Mouse (Mus musculus) heart, postnatal 14 days (tissue): ENCODE data around the gene Gm765. TPM values are rescaled to one million over a fixed set of nuclear protein-coding genes. Genes with fewer than 3 reads are reported as not detected.

Source experiments
- DNase-seq, 2 experiments: peaks; one replicate each; pipeline ENCODE4 v3.0.0; 2021 to 2022
- intact Hi-C: fragments of 180-260 bp; cut with DNase I; formaldehyde crosslinking; loops from one replicate; pipeline ENCODE4 v1.15.1; 2025
- total RNA-seq, 2 experiments: library from RNA; stranded (reverse); gene quantifications; 2 replicates each; pipeline ENCODE4 v1.2.3; 2021

Gm765 gene
- total RNA-seq, 2 experiments from 2014 or later: not detected

DNA sequence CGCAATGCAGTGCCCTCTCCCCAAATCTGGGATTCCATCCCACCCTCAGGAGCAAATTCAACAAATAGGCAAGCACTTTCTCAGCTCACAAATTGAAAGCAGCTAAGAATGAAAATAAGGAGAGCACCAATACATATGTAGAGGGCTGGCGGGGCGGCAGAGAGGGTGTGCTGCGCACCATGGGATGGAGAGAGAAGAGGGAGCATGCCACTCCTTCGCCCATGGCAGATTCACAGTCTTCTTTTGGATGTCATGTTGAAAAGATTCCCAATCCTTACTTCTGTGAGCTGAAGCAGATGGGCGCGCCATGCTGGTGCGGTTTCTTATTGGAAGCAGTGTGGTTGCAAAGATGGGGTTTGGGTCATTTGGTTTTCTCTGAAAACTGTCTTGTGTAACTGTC is 118.6 kb downstream of the Gm765 start:
- intact Hi-C loops: no loop called here
- DNase-seq: no peak

DNA sequence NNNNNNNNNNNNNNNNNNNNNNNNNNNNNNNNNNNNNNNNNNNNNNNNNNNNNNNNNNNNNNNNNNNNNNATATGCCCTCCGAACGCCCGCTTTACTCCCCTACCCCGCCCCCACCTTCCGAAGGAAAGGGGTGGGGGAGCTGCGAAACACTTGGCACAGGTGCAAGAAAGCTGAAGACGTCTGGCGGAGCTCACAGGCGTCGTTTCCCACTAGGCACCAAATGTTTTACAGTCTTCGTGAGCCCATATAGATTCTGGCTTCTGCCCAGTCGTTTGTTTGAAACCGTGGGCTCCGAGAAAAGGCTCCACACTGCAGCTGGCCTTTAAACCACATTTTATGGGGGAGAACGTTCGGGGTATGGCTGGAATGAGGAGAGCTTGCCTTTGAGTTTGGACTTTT is 120.6 kb downstream of the Gm765 start:
- intact Hi-C loops: no loop called here
- no peak for DNase-seq

DNA sequence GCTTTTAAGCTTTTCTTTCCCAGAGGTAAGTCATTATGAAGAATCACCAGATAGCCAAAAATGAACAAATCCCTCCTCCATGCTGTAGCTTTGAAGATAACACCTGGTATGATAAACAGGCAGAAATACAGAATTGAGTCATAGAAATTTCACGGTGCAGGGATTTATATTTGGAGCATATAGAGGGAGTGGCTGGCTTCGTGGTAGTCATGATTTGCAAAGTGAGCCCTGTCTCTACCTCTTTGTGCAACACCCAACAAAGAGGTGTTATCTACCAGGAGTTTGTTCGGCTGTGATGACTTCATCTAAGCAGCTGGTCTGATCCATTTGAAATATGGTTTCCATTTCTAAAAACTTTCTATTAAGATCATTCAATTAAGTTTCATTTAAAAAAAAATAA is 130.3 kb downstream of the Gm765 start:
- DNase-seq: no peak
- intact Hi-C loops: no loop called here

DNA sequence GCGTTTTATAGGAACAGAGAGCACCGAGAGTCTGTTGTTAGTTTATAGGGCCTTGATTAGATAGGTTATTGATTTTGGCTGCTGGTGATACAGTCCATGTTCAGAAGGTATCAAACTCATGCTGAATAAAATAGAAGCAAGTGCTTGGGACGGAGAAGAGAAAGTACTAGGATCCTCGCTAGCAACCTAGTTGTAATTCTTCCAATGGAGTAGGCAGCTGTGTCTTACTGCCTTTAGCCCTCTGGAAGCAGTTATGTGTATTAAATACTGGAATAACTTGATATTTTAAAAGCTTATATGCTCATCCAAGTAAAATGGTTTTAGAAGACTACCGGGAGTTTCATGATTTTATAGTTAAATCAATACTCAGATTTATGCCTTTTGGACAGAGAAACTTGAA is 132.3 kb downstream of the Gm765 start:
- no peak for DNase-seq
- intact Hi-C loops: no loop called here

DNA sequence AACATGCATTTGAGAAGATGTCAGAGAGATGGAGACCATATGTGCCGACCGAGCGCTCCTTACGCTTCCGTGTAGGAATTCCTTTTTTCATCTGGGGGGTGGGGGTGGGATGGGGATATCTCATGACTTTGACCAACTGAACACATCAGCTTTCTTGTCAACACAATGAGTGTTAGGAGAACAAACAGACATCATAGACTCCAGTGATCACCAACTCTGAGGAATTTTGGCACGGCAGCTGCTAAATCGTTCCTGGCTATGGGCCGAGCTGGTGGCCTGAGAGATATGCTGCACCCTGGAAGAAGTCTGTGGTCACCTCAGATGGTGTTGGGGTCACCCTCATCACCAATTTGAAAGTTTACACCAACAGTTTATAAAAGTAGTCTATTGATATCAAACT is 134.5 kb downstream of the Gm765 start:
- intact Hi-C loops: no loop called here

DNA sequence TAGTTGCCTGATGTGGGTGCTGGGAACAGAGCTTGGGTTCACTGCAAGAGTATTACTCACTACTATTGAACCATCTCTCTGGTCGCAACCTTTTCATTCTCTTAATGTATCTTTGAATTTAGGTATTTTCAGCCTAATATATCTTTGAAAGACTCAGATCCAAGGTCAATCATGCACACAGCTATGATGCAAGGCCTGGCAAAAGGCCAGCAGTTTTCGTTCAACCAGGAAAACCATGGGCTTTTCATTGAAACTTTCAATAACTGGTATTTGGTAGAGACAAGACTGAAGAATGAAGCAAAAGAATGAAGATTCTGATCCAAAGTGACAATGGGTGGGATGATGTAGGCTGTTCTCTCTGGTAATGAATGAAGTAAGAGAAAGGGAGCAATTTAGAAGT is 143.8 kb downstream of the Gm765 start:
- intact Hi-C loops: no loop called here
- no peak for DNase-seq

More for the DNA sequence above, 134.5 kb downstream of the Gm765 start:
- peak in 1 of 2 experiments; percentile 12 for DNase-seq

DNA sequence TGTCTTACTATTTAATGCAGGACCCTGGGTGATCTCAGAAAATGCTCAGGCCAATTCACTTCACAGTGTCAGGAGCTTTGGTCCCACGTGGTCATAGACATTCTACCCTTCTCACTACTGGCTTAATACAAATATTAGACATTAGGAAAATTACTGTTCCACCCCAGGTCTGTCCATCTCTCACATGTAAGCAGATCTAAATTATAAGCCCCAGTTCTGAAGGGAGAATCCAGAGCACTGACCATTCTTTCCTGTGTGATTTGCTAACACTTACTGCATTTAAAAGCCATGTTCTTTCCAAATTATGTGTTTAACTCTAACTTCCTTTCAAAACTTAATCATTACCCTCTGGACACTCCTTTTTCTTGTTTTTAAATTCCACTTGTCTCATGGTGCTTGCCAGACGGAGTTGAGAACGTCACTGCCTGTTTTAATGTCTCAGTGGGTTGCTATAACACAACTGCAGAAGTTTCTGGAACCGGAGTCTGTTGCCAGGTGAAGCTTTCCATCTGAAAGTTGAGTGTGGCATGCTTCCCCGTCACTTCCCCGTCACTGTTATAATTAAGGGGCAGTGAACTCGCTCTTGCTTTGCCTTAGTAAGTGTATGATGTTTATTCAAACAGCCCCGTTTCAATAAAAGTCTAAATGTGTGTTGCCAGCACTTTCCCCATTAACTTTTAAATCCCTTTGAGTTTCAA is 151.7 kb downstream of the Gm765 start:
- no peak for DNase-seq
- intact Hi-C loops: no loop called here
